Mouse (Mus musculus): ENCODE data around the gene Sprr2e. TPM values are rescaled to one million over a fixed set of nuclear protein-coding genes. Genes with fewer than 3 reads are reported as not detected.

The Sprr2e gene
- polyA plus RNA-seq (2015; fragmentation: Nextera tagmentation; extraction: Ambion mirVana), result not detected in 2 replicates

DNA sequence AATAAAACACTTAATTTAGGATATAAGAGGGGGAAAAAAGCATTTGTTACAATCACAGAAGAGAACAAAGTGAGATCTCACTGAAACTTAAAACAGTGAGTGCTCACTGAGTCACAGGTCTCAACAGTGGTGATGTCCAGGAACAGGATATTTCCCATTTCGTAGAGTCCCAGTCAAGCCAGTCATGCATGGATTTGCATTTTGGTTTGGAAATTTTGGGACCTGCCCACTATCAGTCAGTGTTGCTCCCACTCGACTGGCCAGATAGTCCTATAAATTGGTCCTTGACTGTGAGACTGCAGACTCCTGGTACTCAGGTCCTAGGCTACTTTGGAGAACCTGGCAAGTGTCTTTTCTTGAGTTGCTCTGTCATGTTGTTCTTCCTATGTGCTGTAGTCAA lies at the start of gene Sprr2e:
Sprr2e (plus strand) TSS at position 301 of the 400 bp plus-strand sequence.
- WGBS, result 70% methylated on average over 2 of the region's 2 CpGs
- no peaks in the 10 kb centered on the region for H3K36me3 ChIP-seq (ENCODE audit: control insufficient read depth, insufficient read depth, low read length)
- no peaks in the 10 kb centered on the region for H3K27me3 ChIP-seq (ENCODE audit: control insufficient read depth, insufficient read depth, low read depth, low read length)
- no peak within 1 kb of the TSS for H3K4me2 ChIP-seq (ENCODE audit: low read depth, low read length)
- H3K4me1 ChIP-seq (replicated peaks; ENCODE audit: control insufficient read depth, insufficient read depth, low read length), result no peaks in the 10 kb centered on the region
- no peak for ATAC-seq (ENCODE audit: low read depth)
- H3K9ac ChIP-seq (ENCODE audit: low read length), result no peak within 1 kb of the TSS
- no peak within 1 kb of the TSS for H3K4me3 ChIP-seq (ENCODE audit: low read length)
- H3K9me3 ChIP-seq (ENCODE audit: control insufficient read depth, low read length), result no peaks in the 10 kb centered on the region
- no peak within 1 kb of the TSS for H3K27ac ChIP-seq (ENCODE audit: low read length)

DNA sequence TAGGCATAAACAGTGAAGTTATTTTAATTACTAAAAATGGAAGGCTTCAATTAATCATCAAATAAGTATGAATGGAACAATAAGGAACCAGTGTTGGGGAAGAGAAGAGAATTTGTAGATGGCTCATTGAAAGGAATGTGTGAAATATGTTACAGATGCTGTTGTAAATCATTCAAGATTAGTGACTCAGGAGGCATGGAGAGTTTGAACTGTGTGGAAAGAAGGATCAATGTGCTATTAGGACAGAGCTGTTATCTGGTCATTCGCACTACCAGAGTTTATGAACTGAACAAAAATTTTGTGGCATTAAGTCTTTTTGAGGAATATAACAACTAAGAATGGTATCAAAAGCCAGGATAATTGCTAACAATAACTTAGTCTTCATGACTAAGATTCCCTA lies 44.5 kb upstream of the Sprr2e start:
- Histone ChIP-seq H3K9ac (ENCODE audit: low read length) (no peak overlapping the region), H3K36me3 (ENCODE audit: control insufficient read depth, insufficient read depth, low read length) (no peaks in the 10 kb centered on the region), H3K4me3 (ENCODE audit: low read length) (no peak overlapping the region), H3K27ac (ENCODE audit: low read length) (no peak overlapping the region), H3K9me3 (ENCODE audit: control insufficient read depth, low read length) (no peaks in the 10 kb centered on the region), H3K4me1 (replicated peaks; ENCODE audit: control insufficient read depth, insufficient read depth, low read length) (no peaks in the 10 kb centered on the region), H3K4me2 (ENCODE audit: low read depth, low read length) (no peak overlapping the region), H3K27me3 (ENCODE audit: control insufficient read depth, insufficient read depth, low read depth, low read length) (no peaks in the 10 kb centered on the region)
- 83% methylated on average over 1 of the region's 1 CpGs for WGBS
- ATAC-seq (ENCODE audit: low read depth), result no peak

DNA sequence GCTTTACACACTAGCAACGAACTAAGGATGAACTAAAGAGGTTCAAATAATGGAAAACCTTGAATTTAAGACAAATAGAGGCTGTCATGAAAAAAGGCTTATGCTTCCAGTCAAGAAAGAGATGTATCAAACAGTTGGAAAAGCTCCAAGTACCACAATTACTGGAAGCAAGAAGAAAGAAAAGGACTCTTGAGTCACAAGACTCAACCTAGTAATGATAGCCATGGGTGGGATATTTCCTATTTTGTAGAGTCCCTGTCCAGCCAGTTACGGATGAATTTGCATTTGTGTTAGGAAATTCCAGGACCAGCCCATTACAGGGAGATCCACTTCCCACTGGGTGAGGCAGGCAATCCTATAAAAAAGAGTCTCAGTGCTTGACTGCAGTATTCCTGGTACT lies 35.6 kb upstream of the Sprr2e start, which contains the start of gene Sprr2b:
Sprr2b (plus strand) TSS at position 301 of the 400 bp plus-strand sequence.
- Histone ChIP-seq H3K4me1 (replicated peaks; ENCODE audit: control insufficient read depth, insufficient read depth, low read length) (no peaks in the 10 kb centered on the region), H3K9ac (ENCODE audit: low read length) (no peak within 1 kb of the TSS), H3K27ac (ENCODE audit: low read length) (no peak within 1 kb of the TSS), H3K9me3 (ENCODE audit: control insufficient read depth, low read length) (no peaks in the 10 kb centered on the region), H3K27me3 (ENCODE audit: control insufficient read depth, insufficient read depth, low read depth, low read length) (no peaks in the 10 kb centered on the region), H3K4me2 (ENCODE audit: low read depth, low read length) (no peak within 1 kb of the TSS), H3K4me3 (ENCODE audit: low read length) (no peak within 1 kb of the TSS), H3K36me3 (ENCODE audit: control insufficient read depth, insufficient read depth, low read length) (no peaks in the 10 kb centered on the region)
- ATAC-seq (ENCODE audit: low read depth), result no peak
- 71% methylated on average over 2 of the region's 2 CpGs for whole genome bisulfite sequencing

DNA sequence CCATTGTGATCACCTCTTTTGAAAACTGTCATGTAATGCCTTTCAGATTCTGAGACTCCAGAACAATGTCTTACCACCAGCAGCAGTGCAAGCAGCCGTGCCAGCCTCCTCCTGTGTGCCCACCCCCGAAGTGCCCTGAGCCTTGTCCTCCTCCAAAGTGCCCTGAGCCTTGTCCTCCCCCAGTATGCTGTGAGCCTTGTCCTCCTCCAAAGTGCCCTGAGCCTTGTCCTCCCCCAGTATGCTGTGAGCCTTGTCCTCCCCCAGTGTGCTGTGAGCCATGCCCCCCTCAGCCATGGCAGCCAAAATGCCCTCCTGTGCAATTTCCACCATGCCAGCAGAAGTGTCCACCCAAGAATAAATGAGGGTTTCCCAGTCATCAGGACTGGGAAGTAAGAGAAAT lies 34.6 kb upstream of the Sprr2e start:
- H3K27ac ChIP-seq (ENCODE audit: low read length), result no peak overlapping the region
- no peaks in the 10 kb centered on the region for H3K9me3 ChIP-seq (ENCODE audit: control insufficient read depth, low read length)
- no peaks in the 10 kb centered on the region for H3K27me3 ChIP-seq (ENCODE audit: control insufficient read depth, insufficient read depth, low read depth, low read length)
- H3K4me3 ChIP-seq (ENCODE audit: low read length), result no peak overlapping the region
- H3K36me3 ChIP-seq (ENCODE audit: control insufficient read depth, insufficient read depth, low read length), result no peaks in the 10 kb centered on the region
- H3K4me2 ChIP-seq (ENCODE audit: low read depth, low read length), result no peak overlapping the region
- no peaks in the 10 kb centered on the region for H3K4me1 ChIP-seq (replicated peaks; ENCODE audit: control insufficient read depth, insufficient read depth, low read length)
- no peak overlapping the region for H3K9ac ChIP-seq (ENCODE audit: low read length)
- no peak for ATAC-seq (ENCODE audit: low read depth)
- 89% methylated on average over 2 of the region's 2 CpGs for WGBS

DNA sequence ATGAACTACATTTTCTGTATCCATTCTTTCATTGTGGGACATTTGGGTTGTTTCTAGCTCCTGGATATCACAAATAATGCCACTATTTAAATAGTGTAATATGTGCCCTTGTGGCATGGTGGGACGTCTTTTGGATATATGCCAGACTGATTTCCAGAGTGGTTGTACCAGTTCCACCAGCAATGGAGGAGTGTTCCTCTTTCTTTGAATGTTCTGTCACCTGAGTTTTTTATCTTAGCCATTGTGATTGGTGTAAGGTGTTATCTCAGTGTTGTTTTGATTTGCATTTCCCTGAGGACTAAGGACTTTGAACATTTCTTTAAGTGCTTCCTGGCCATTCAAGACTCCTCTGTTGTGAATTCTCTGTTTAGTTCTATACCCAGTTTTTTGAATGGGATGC lies 15.7 kb upstream of the Sprr2e start:
- ATAC-seq (ENCODE audit: low read depth), result no peak
- Histone ChIP-seq H3K27me3 (ENCODE audit: control insufficient read depth, insufficient read depth, low read depth, low read length) (no peaks in the 10 kb centered on the region), H3K36me3 (ENCODE audit: control insufficient read depth, insufficient read depth, low read length) (no peaks in the 10 kb centered on the region), H3K9ac (ENCODE audit: low read length) (no peak overlapping the region), H3K4me3 (ENCODE audit: low read length) (no peak overlapping the region), H3K4me2 (ENCODE audit: low read depth, low read length) (no peak overlapping the region), H3K27ac (ENCODE audit: low read length) (no peak overlapping the region), H3K9me3 (ENCODE audit: control insufficient read depth, low read length) (no peaks in the 10 kb centered on the region), H3K4me1 (replicated peaks; ENCODE audit: control insufficient read depth, insufficient read depth, low read length) (no peaks in the 10 kb centered on the region)
- WGBS, result 53% methylated on average over 1 of the region's 1 CpGs

DNA sequence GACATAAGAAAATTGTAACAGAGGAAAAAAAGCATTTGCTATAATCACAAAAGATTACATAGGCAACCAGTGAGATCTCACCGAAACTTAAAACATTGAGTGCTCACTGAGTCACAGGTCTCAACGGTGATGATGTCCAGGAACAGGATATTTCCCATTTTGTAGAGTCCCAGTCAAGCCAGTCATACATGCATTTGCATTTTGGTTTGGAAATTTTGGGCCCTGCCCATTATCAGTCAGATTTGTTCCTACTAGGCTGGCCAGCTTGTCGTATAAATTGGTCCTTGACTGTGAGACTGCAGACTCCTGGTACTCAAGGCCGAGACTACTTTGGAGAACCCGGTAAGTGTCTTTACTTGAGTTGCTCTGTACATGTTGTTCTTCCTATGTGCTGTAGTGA lies 13.1 kb upstream of the Sprr2e start, which contains the start of gene Sprr2d:
Sprr2d (plus strand) TSS at position 301 of the 400 bp plus-strand sequence.
- WGBS, result 84% methylated on average over 5 of the region's 5 CpGs
- Histone ChIP-seq H3K9ac (ENCODE audit: low read length) (no peak within 1 kb of the TSS), H3K36me3 (ENCODE audit: control insufficient read depth, insufficient read depth, low read length) (no peaks in the 10 kb centered on the region), H3K9me3 (ENCODE audit: control insufficient read depth, low read length) (no peaks in the 10 kb centered on the region), H3K27me3 (ENCODE audit: control insufficient read depth, insufficient read depth, low read depth, low read length) (no peaks in the 10 kb centered on the region), H3K27ac (ENCODE audit: low read length) (no peak within 1 kb of the TSS), H3K4me1 (replicated peaks; ENCODE audit: control insufficient read depth, insufficient read depth, low read length) (no peaks in the 10 kb centered on the region), H3K4me3 (ENCODE audit: low read length) (no peak within 1 kb of the TSS), H3K4me2 (ENCODE audit: low read depth, low read length) (no peak within 1 kb of the TSS)
- no peak for ATAC-seq (ENCODE audit: low read depth)

DNA sequence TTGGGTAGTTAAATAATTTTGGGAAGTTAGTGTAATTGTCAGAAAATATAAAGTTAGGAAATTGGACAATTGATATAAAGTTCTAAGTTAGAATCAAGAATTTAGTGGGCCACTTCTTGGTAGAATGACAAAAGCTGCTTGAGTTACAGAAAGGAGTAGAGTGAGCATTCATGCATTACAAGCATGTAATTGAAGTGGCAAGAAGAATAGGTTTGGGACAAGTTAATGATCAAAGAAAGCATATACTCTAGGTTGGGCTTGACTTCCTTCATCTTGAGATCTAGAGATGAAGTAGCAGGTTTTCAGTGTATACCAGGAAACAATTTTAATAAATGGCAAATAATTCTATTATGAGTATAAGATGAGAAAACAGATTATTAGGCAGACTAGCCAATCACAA lies 9.7 kb downstream of the Sprr2e start:
- no peaks in the 10 kb centered on the region; the same call in 1 of the 2 replicates for H3K9me3 ChIP-seq (ENCODE audit: control insufficient read depth, low read length)
- no peak for ATAC-seq (ENCODE audit: low read depth)
- H3K9ac ChIP-seq (ENCODE audit: low read length), result no peak overlapping the region
- H3K36me3 ChIP-seq (ENCODE audit: control insufficient read depth, insufficient read depth, low read length), result no peaks in the 10 kb centered on the region
- H3K4me1 ChIP-seq (replicated peaks; ENCODE audit: control insufficient read depth, insufficient read depth, low read length), result no peaks in the 10 kb centered on the region
- no peak overlapping the region for H3K4me3 ChIP-seq (ENCODE audit: low read length)
- H3K27me3 ChIP-seq (ENCODE audit: control insufficient read depth, insufficient read depth, low read depth, low read length), result no peaks in the 10 kb centered on the region
- no peak overlapping the region for H3K4me2 ChIP-seq (ENCODE audit: low read depth, low read length)
- H3K27ac ChIP-seq (ENCODE audit: low read length), result no peak overlapping the region

DNA sequence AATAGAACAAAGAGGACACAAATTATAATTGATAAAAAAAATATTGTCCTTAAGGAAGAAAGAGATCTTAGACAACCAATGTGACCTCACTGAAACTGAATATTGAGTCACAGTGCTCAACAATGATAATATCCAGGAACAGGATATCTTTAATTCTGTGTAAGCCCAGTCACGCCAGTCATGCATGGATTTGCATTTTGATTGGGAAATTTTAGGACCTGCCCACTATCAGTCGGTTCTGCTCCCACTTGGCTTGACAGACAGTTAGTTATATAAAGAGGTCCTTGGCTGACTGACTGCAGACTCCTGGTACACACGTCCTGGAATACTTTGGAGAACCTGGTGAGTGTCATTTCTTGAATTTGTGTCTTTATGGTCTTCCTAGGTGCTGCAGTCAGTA lies 12.9 kb downstream of the Sprr2e start, which contains the start of gene Sprr2f:
Sprr2f (plus strand) TSS at position 301 of the 400 bp plus-strand sequence.
- Histone ChIP-seq H3K9ac (ENCODE audit: low read length) (no peak within 1 kb of the TSS), H3K9me3 (ENCODE audit: control insufficient read depth, low read length) (no peaks in the 10 kb centered on the region), H3K36me3 (ENCODE audit: control insufficient read depth, insufficient read depth, low read length) (no peaks in the 10 kb centered on the region), H3K4me2 (ENCODE audit: low read depth, low read length) (no peak within 1 kb of the TSS), H3K27ac (ENCODE audit: low read length) (no peak within 1 kb of the TSS), H3K4me1 (replicated peaks; ENCODE audit: control insufficient read depth, insufficient read depth, low read length) (no peaks in the 10 kb centered on the region), H3K4me3 (ENCODE audit: low read length) (no peak within 1 kb of the TSS), H3K27me3 (ENCODE audit: control insufficient read depth, insufficient read depth, low read depth, low read length) (no peaks in the 10 kb centered on the region)
- WGBS, result 74% methylated on average over 3 of the region's 3 CpGs
- no peak for ATAC-seq (ENCODE audit: low read depth)

DNA sequence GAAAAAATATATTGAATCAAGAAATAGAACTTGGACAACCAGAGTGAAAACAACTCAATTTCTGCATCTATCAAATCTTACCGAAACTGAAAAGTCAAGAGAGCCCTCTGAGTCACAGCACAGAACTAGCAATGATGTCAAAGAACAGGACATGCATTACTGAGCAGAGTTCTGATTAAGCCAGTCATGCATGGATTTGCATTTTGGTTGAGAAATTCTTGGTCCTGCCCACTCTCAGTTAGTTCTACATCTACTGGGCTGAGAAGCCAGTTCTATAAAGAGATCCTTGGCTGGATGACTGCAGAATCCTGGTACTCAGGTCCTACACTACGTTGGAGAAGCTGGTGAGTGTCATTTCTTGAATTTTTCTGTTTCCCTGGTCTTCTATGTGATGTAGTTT lies 21.7 kb downstream of the Sprr2e start:
- H3K4me2 ChIP-seq (ENCODE audit: low read depth, low read length), result no peak overlapping the region
- no peak for ATAC-seq (ENCODE audit: low read depth)
- no peaks in the 10 kb centered on the region for H3K4me1 ChIP-seq (replicated peaks; ENCODE audit: control insufficient read depth, insufficient read depth, low read length)
- H3K36me3 ChIP-seq (ENCODE audit: control insufficient read depth, insufficient read depth, low read length), result no peaks in the 10 kb centered on the region
- 63% methylated on average over 2 of the region's 2 CpGs for WGBS
- H3K9ac ChIP-seq (ENCODE audit: low read length), result no peak overlapping the region
- H3K4me3 ChIP-seq (ENCODE audit: low read length), result no peak overlapping the region
- no peak overlapping the region for H3K27ac ChIP-seq (ENCODE audit: low read length)
- H3K9me3 ChIP-seq (ENCODE audit: control insufficient read depth, low read length), result no peaks in the 10 kb centered on the region
- H3K27me3 ChIP-seq (ENCODE audit: control insufficient read depth, insufficient read depth, low read depth, low read length), result no peaks in the 10 kb centered on the region

DNA sequence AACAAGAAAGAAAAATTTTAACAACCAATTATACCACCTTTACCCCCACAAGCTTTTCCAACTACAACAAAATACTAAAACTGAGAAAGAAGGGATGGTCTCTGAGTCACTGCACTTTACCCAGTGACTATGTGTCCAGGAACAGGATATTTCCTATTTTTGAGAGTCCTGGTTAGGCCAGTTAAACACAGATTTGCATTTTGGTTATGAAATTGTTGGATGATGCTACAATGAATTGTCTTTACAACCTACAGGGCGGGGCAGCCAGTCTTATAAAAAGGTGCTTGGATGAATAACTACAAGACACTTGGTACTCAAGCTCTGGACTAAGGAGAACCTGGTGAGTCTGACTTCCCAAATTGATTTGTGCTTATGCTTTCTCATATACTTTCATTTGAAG lies 33.4 kb downstream of the Sprr2e start, which contains the start of gene Sprr2h:
Sprr2h (plus strand) TSS at position 301 of the 400 bp plus-strand sequence.
- Histone ChIP-seq H3K9ac (ENCODE audit: low read length) (no peak within 1 kb of the TSS), H3K36me3 (ENCODE audit: control insufficient read depth, insufficient read depth, low read length) (no peaks in the 10 kb centered on the region), H3K4me3 (ENCODE audit: low read length) (no peak within 1 kb of the TSS), H3K27me3 (ENCODE audit: control insufficient read depth, insufficient read depth, low read depth, low read length) (no peaks in the 10 kb centered on the region), H3K27ac (ENCODE audit: low read length) (no peak within 1 kb of the TSS), H3K4me2 (ENCODE audit: low read depth, low read length) (no peak within 1 kb of the TSS), H3K4me1 (replicated peaks; ENCODE audit: control insufficient read depth, insufficient read depth, low read length) (no peaks in the 10 kb centered on the region), H3K9me3 (ENCODE audit: control insufficient read depth, low read length) (no peaks in the 10 kb centered on the region)
- no peak for ATAC-seq (ENCODE audit: low read depth)
- 70% methylated on average over 1 of the region's 1 CpGs for WGBS

Data from lung, embryonic 16.5 days (tissue).